Mouse (Mus musculus) midbrain, embryonic 14.5 days (tissue): ENCODE data around the gene Ppp1r37. TPM values are rescaled to one million over a fixed set of nuclear protein-coding genes. Genes with fewer than 3 reads are reported as not detected.

Source experiments
- ATAC-seq: fragments of 200-750 bp; cut with Nextera tagmentation; 2 replicates; pipeline ENCODE4 v1.8.0; 2017; ENCODE audit warnings: moderate number of reproducible peaks, moderate library complexity; ENCODE audit not compliant: low FRiP score, low TSS enrichment
- DNase-seq: peaks from one replicate; pipeline ENCODE4 v3.0.0-alpha.2; 2015
- H3K27ac ChIP-seq: fragments of 300-500 bp; sonication (generic); replicated peaks from 2 replicates; pipeline ENCODE4 v1.5.1; 2014; ENCODE audit warnings: mild to moderate bottlenecking, low read depth, low read length, moderate library complexity
- H3K27me3 ChIP-seq: fragments of 300-500 bp; sonication (generic); 2 replicates; pipeline ENCODE4 v1.6.1; 2014; ENCODE audit warnings: low read length, control low read depth, mixed read lengths; ENCODE audit not compliant: control insufficient read depth, insufficient read depth
- H3K36me3 ChIP-seq: fragments of 300-500 bp; sonication (generic); 2 replicates; pipeline ENCODE4 v1.6.1; 2014; ENCODE audit warnings: low read length, control low read depth; ENCODE audit not compliant: control insufficient read depth, insufficient read depth
- H3K4me1 ChIP-seq: fragments of 300-500 bp; sonication (generic); 2 replicates; pipeline ENCODE4 v1.6.1; 2014; ENCODE audit warnings: mild to moderate bottlenecking, antibody characterized with exemption, low read length, control low read depth; ENCODE audit not compliant: control insufficient read depth, insufficient read depth
- H3K4me2 ChIP-seq: fragments of 300-500 bp; sonication (generic); 2 replicates; pipeline ENCODE4 v1.6.1; 2014; ENCODE audit warnings: mild to moderate bottlenecking, low read length, moderate library complexity
- H3K4me3 ChIP-seq: fragments of 300-500 bp; sonication (generic); replicated peaks from 2 replicates; pipeline ENCODE4 v1.5.1; 2014; ENCODE audit warnings: low read depth, low read length
- H3K9ac ChIP-seq: fragments of 300-500 bp; sonication (generic); replicated peaks from 2 replicates; pipeline ENCODE4 v1.6.1; 2014; ENCODE audit warnings: mild to moderate bottlenecking, low read length, moderate library complexity
- H3K9me3 ChIP-seq: fragments of 300-500 bp; sonication (generic); 2 replicates; pipeline ENCODE4 v1.6.1; 2016; ENCODE audit warnings: low read length, control low read depth, mixed read lengths; ENCODE audit not compliant: control insufficient read depth
- WGBS: fragments of 180-500 bp; shearing (Covaris S2); extraction: QIAGEN DNeasy Blood & Tissue Kit; methylation state at CpG from one replicate; pipeline ENCODE4 v1.1.7; 2014; 5-methylcytosine and 5-hydroxymethylcytosine counted together
- polyA plus RNA-seq: library from polyadenylated mRNA; unstranded; fragments of >200 nt; fragmentation: Nextera tagmentation; extraction: Ambion mirVana; gene quantifications from 2 replicates; pipeline ENCODE4 v1.2.1, GENCODE M21; 2014

The Ppp1r37 gene
- polyA plus RNA-seq, 1 experiment from 2014 or later, result 9.5 TPM

DNA sequence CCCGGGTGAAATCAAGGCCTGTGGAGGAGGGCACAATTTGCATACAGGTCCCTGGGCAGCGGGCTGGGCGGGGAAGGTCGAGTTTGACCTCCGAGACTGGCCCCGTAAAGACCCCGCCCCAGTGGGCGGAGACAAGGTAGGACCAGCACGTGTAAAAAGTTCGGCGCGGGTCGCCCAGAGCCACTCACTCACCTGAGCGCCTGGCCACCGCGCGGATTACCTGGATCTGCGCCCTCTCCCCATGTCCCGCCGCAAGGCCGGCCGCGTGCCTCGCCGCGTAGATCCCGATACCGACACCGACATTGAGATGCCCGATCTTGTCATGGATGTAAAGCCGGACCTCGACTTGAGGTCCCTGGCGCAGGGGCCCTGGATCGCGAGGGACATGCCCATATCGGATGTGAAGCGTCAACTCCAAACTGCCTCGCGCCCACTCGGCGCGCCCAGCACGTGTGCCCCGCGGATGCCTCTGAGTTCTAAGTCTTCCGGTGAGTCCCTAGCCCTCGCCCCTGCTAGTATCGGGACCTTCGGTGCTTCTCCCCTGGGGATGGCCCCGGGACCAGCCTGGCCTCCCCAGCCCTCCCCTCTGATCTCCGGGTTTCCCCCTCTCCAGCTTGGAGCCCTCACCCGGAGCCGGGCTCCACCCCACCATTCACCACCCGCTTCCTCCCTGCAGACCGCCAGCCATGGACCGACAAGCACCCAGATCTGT is 14.4 kb upstream of the Ppp1r37 start, which contains the start of the genes Zfp296 and Gemin7:
TSS of gene Zfp296 (plus strand) at position 147 of the 712 bp plus-strand sequence.
TSS of gene Gemin7 (minus strand) at position 455 of the 712 bp plus-strand sequence.
- Histone ChIP-seq H3K4me3 (peak within 1 kb of the TSS; percentile 27), H3K36me3 (peaks cover 26% of the 10 kb centered on the region), H3K27me3 (peaks cover 35% of the 10 kb centered on the region), H3K4me2 (peak within 1 kb of the TSS; percentile 44), H3K9me3 (no peaks in the 10 kb centered on the region), H3K4me1 (peaks cover 13% of the 10 kb centered on the region), H3K9ac (0 out of 2 replicates have a peak within 1 kb of the TSS, but pooled peaks have one; percentile 16), H3K27ac (no peak within 1 kb of the TSS)
- ATAC-seq (no peak), DNase-seq (no peak)
- WGBS, result under 1% methylated on average over 56 of the region's 56 CpGs

- DNase-seq (no peak), ATAC-seq (no peak)
- no peak overlapping the region for H3K27ac ChIP-seq
- peaks cover 17% of the 10 kb centered on the region for H3K4me1 ChIP-seq
- no peaks in the 10 kb centered on the region for H3K9me3 ChIP-seq
- H3K9ac ChIP-seq, result no peak overlapping the region
- H3K36me3 ChIP-seq, result peaks cover 11% of the 10 kb centered on the region
- H3K4me3 ChIP-seq, result no peak overlapping the region
- no peak overlapping the region for H3K4me2 ChIP-seq
- peaks cover 35% of the 10 kb centered on the region for H3K27me3 ChIP-seq
- 62% methylated on average over 3 of the region's 3 CpGs for WGBS
These were observed 12.7 kb upstream of the Ppp1r37 start for GRCm38 (mm10) chr7:19575559-19575958.

GRCm38 (mm10) chr7:19573776-19574140 is 10.9 kb upstream of the Ppp1r37 start:
- peaks cover 17% of the 10 kb centered on the region for H3K4me1 ChIP-seq
- H3K9ac ChIP-seq, result peak overlapping the region; percentile 72
- H3K27me3 ChIP-seq, result peaks cover 33% of the 10 kb centered on the region
- H3K36me3 ChIP-seq, result peaks cover 15% of the 10 kb centered on the region
- peak overlapping the region; percentile 82 for H3K4me2 ChIP-seq
- peak overlapping the region; percentile 67; the same call in 1 of the 2 replicates for H3K27ac ChIP-seq
- WGBS, result 24% methylated on average over 16 of the region's 16 CpGs
- H3K9me3 ChIP-seq, result no peaks in the 10 kb centered on the region
- H3K4me3 ChIP-seq, result peak overlapping the region; percentile 66
- ATAC-seq (no peak), DNase-seq (no peak)

DNA sequence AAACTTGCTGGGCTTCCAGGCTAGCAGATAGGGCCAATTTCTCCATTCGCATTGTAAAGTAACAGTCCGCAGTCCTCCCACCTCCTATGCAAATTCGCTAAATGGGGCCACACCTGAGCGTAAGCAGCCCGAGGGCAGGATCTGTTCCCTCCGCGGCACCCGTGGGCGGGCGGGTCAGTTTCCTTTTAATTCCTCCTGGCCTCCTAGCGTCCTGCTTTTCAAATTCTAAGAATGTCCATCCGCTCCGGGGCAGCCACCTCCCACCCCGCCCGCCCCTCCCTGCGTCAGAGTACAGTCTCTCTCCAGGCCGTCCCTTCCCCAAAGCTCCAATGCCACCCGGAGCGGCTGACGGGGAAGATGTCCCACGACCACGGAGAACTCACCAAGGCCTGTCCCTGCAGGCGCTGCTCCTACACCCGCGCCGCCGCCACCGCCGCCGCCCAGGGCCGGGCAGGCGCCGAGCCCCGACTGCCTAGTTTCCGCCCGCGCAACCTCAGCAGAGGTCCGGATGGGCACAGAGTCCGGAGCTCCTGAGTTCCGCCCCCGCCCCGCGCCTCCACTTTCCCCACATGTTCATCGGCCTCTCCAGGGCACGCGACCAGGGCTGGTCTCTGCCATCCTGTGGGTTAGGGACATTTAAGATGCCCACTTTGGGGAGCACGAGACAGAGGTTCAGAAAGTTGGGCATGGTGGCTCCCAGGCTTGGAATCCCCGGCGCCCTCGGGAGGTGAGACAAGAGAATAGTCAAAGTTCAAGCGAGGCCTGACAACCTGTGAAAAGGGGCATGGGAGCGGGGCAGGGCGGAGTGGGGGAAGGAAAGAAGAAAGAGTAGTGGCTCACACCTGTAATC is 10.3 kb upstream of the Ppp1r37 start:
- peak overlapping the region; percentile 82 for H3K4me2 ChIP-seq
- ATAC-seq (peak; percentile 83), DNase-seq (peak; percentile 88)
- H3K4me1 ChIP-seq, result peaks cover 17% of the 10 kb centered on the region
- H3K27me3 ChIP-seq, result peaks cover 27% of the 10 kb centered on the region
- peak overlapping the region; percentile 72 for H3K9ac ChIP-seq
- H3K36me3 ChIP-seq, result peaks cover 18% of the 10 kb centered on the region
- under 1% methylated on average over 53 of the region's 53 CpGs for WGBS
- H3K9me3 ChIP-seq, result no peaks in the 10 kb centered on the region
- H3K4me3 ChIP-seq, result peak overlapping the region; percentile 66
- H3K27ac ChIP-seq, result peak overlapping the region; percentile 67

DNA sequence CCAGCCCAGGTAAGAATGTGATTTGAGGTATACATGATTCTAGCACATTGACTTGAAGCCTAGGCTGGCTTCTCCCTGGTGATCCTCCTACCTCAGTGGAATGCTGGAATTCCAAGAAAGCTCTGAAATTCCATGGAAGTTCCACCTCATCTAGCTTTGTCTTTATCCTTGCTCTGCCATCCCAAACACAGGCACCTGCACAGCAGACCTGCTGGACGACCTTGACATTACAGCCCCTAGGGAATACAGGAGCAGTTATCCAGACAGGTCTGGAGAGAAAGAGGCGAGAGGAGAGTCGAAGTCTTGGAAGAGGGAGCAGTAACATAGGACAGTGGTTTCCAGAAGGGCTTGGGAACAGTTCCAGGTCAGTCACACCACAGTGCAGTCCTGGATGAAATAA is 6.8 kb upstream of the Ppp1r37 start:
- H3K4me2 ChIP-seq, result no peak overlapping the region
- H3K4me1 ChIP-seq, result peaks cover 10% of the 10 kb centered on the region
- H3K36me3 ChIP-seq, result peaks cover 30% of the 10 kb centered on the region
- no peak overlapping the region for H3K9ac ChIP-seq
- H3K27ac ChIP-seq, result no peak overlapping the region
- no peaks in the 10 kb centered on the region; the same call in 1 of the 2 replicates for H3K27me3 ChIP-seq
- DNase-seq (no peak), ATAC-seq (no peak)
- no peak overlapping the region for H3K4me3 ChIP-seq
- H3K9me3 ChIP-seq, result no peaks in the 10 kb centered on the region
- WGBS, result 80% methylated on average over 3 of the region's 3 CpGs

DNA sequence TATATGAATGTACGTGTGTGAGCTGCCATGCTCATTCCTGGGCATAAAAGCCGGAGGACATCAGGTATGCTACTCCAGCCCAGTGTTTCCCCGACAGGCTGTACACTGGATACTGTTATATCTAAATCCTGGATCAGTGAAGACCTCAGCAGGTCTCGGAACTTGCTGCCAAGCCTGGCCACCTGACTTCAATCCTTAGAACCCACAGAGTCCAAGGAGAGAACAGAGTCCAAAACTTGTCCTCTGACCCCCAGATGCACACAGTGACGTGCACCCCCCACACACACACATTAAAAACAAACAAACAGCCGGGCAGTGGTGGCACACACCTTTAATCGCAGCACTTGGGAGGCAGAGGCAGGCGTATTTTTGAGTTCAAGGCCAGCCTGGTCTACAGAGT is 4.5 kb upstream of the Ppp1r37 start:
- Histone ChIP-seq H3K9me3 (no peaks in the 10 kb centered on the region), H3K27me3 (no peaks in the 10 kb centered on the region), H3K4me2 (no peak overlapping the region), H3K27ac (no peak overlapping the region), H3K36me3 (peaks cover 38% of the 10 kb centered on the region), H3K9ac (no peak overlapping the region), H3K4me1 (peaks cover 17% of the 10 kb centered on the region), H3K4me3 (no peak overlapping the region)
- ATAC-seq (no peak), DNase-seq (no peak)
- 95% methylated on average over 8 of the region's 8 CpGs for WGBS

DNA sequence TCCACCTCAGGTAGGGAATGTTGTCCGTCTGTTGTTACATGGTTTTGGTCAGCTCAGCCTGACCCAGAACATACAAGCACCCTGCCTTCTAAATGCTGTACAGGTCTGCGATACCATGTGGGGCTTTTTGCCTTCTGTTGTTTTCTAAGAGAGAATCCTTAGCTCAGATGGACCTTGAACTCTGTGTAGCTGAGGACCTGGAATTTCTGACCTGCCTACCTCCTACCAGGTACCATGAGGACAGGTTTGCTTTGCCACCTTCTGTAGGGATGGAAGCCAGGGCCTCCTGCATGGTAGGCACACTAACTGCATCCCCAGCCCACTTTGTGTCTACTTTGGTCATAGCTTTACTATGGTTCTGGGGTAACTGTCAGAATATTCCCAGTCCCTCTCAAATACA is 2.9 kb upstream of the Ppp1r37 start:
- no peak for DNase-seq
- Histone ChIP-seq H3K9ac (no peak overlapping the region), H3K4me1 (peaks cover 17% of the 10 kb centered on the region; the same call in 1 of the 2 replicates), H3K27me3 (no peaks in the 10 kb centered on the region), H3K27ac (no peak overlapping the region), H3K36me3 (peaks cover 38% of the 10 kb centered on the region), H3K4me3 (no peak overlapping the region), H3K9me3 (no peaks in the 10 kb centered on the region), H3K4me2 (no peak overlapping the region)
- ATAC-seq, result no peak
- WGBS, result 95% methylated on average over 2 of the region's 2 CpGs

DNA sequence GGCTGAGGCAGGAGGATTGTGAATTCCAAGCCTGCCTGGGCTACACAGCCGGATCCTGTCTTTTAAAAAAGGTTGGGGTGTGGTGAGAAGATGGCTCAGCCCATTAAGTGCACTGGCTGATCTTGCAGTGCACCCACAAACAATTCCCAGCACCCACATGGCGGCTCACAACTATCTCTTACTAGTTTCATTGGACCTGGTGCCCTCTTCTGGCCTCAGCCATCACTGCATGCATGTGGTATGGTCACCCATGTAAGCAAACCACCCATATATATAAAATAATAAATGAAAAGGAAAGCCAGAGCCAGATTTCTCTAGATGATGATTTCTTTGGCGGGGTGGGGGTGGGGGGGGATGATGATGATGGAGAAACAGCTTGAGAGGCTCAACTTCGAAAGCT is 1.6 kb upstream of the Ppp1r37 start:
- H3K4me3 ChIP-seq, result no peak overlapping the region
- H3K9ac ChIP-seq, result no peak overlapping the region
- no peak overlapping the region for H3K27ac ChIP-seq
- 94% methylated on average over 4 of the region's 4 CpGs for WGBS
- DNase-seq (no peak), ATAC-seq (no peak)
- no peaks in the 10 kb centered on the region for H3K27me3 ChIP-seq
- peaks cover 29% of the 10 kb centered on the region for H3K36me3 ChIP-seq
- peaks cover 30% of the 10 kb centered on the region for H3K4me1 ChIP-seq
- no peaks in the 10 kb centered on the region for H3K9me3 ChIP-seq
- no peak overlapping the region for H3K4me2 ChIP-seq
